Mouse (Mus musculus) embryonic facial prominence, embryonic 14.5 days (tissue): ENCODE measurements around the gene Leap2. TPM values are rescaled to one million over a fixed set of nuclear protein-coding genes. Genes with fewer than 3 reads are reported as not detected.
"Not testable (repeated sequence)": the region's sequence is repeated elsewhere in the genome, so short reads cannot be mapped to it uniquely, and the experiment has no call there.

ENCODE experiments used
- ATAC-seq: fragments of 200-750 bp; cut with Nextera tagmentation; 2 replicates; pipeline ENCODE4 v1.8.0; 2017; ENCODE audit warnings: low read depth, moderate number of reproducible peaks, moderate TSS enrichment
- DNase-seq: peaks from one replicate; pipeline ENCODE4 v3.0.0-alpha.2; 2015; ENCODE audit warnings: low spot score
- H3K27ac ChIP-seq: fragments of 300-500 bp; sonication (generic); replicated peaks from 2 replicates; pipeline ENCODE4 v1.5.1; 2014; ENCODE audit warnings: low read depth, mild to moderate bottlenecking, low read length, moderate library complexity
- H3K27me3 ChIP-seq: fragments of 300-500 bp; sonication (generic); replicated peaks from 2 replicates; pipeline ENCODE4 v1.6.1; 2014; ENCODE audit warnings: low read length; ENCODE audit not compliant: control insufficient read depth, insufficient read depth
- H3K36me3 ChIP-seq: fragments of 300-500 bp; sonication (generic); 2 replicates; pipeline ENCODE4 v1.6.1; 2014; ENCODE audit warnings: low read length, mixed read lengths; ENCODE audit not compliant: control insufficient read depth, insufficient read depth
- H3K4me1 ChIP-seq: fragments of 300-500 bp; sonication (generic); 2 replicates; pipeline ENCODE4 v1.6.1; 2014; ENCODE audit warnings: antibody characterized with exemption, low read length; ENCODE audit not compliant: control insufficient read depth, insufficient read depth
- H3K4me2 ChIP-seq: fragments of 300-500 bp; sonication (generic); 2 replicates; pipeline ENCODE4 v1.6.1; 2014; ENCODE audit warnings: low read depth, mild to moderate bottlenecking, low read length, moderate library complexity, mixed read lengths
- H3K4me3 ChIP-seq: fragments of 300-500 bp; sonication (generic); 2 replicates; pipeline ENCODE4 v1.5.1; 2014; ENCODE audit warnings: low read depth, mild to moderate bottlenecking, low read length
- H3K9ac ChIP-seq: fragments of 300-500 bp; sonication (generic); 2 replicates; pipeline ENCODE4 v1.6.1; 2014; ENCODE audit warnings: low read depth, mild to moderate bottlenecking, low read length, moderate library complexity, mixed read lengths
- H3K9me3 ChIP-seq: fragments of 300-500 bp; sonication (generic); 2 replicates; pipeline ENCODE4 v1.6.1; 2016; ENCODE audit warnings: low read length; ENCODE audit not compliant: control insufficient read depth
- WGBS: fragments of 180-500 bp; shearing (Covaris S2); extraction: QIAGEN DNeasy Blood & Tissue Kit; methylation state at CpG from one replicate; pipeline ENCODE4 v1.1.7; 2014; 5-methylcytosine and 5-hydroxymethylcytosine counted together
- polyA plus RNA-seq: library from polyadenylated mRNA; unstranded; fragments of >200 nt; fragmentation: Nextera tagmentation; extraction: Ambion mirVana; gene quantifications from 2 replicates; pipeline ENCODE4 v1.2.1, GENCODE M21; 2014

The Leap2 gene
- polyA plus RNA-seq, 1 experiment from 2014 or later: not detected

GRCm38 (mm10) chr11:53431347-53432056, 8.5 kb upstream of the Leap2 start:
- ATAC-seq: peak; percentile 19
- peak overlapping the region; percentile 94 for H3K9ac ChIP-seq

GRCm38 (mm10) chr11:53430670-53431346, 7.8 kb upstream of the Leap2 start, which contains the start of the genes Uqcrq and Gdf9:
TSS of gene Uqcrq (minus strand) at chr11:53430831.
TSS of gene Gdf9 (plus strand) at chr11:53431023.
- peak within 1 kb of the TSS; percentile 88 for H3K27ac ChIP-seq
- under 1% methylated on average over 44 of the region's 44 CpGs for WGBS
- peak within 1 kb of the TSS; percentile 92 for H3K4me2 ChIP-seq
- H3K27me3 ChIP-seq: no peaks in the 10 kb centered on the region
- H3K9ac ChIP-seq: peak within 1 kb of the TSS; percentile 94
- H3K9me3 ChIP-seq: no peaks in the 10 kb centered on the region
- H3K4me3 ChIP-seq: peak within 1 kb of the TSS; percentile 90
- DNase-seq: peak; percentile 100
- H3K4me1 ChIP-seq: peaks cover 7% of the 10 kb centered on the region
- peak; percentile 93 for ATAC-seq
- H3K36me3 ChIP-seq: peaks cover 16% of the 10 kb centered on the region; the same call in 1 of the 2 replicates

More at GRCm38 (mm10) chr11:53431347-53432056, 8.5 kb upstream of the Leap2 start:
- Histone ChIP-seq H3K4me1 (peaks cover 7% of the 10 kb centered on the region), H3K27ac (peak overlapping the region; percentile 88), H3K9me3 (no peaks in the 10 kb centered on the region), H3K4me3 (peak overlapping the region; percentile 90), H3K4me2 (peak overlapping the region; percentile 92), H3K27me3 (no peaks in the 10 kb centered on the region), H3K36me3 (peaks cover 16% of the 10 kb centered on the region; the same call in 1 of the 2 replicates)
- no peak for DNase-seq
- 20% methylated on average over 9 of the region's 9 CpGs for WGBS

- no peak for DNase-seq
- under 1% methylated on average over 30 of the region's 34 CpGs for WGBS
- Histone ChIP-seq H3K9ac (peak overlapping the region; percentile 94), H3K4me1 (peaks cover 7% of the 10 kb centered on the region), H3K9me3 (no peaks in the 10 kb centered on the region), H3K4me2 (peak overlapping the region; percentile 92), H3K27ac (peak overlapping the region; percentile 88), H3K36me3 (peaks cover 16% of the 10 kb centered on the region; the same call in 1 of the 2 replicates), H3K27me3 (no peaks in the 10 kb centered on the region), H3K4me3 (peak overlapping the region; percentile 90)
- ATAC-seq: peak; percentile 45
Measured at GRCm38 (mm10) chr11:53430300-53430669, 7.3 kb upstream of the Leap2 start.

- Histone ChIP-seq H3K4me3 (peak overlapping the region; percentile 90), H3K36me3 (peaks cover 16% of the 10 kb centered on the region; the same call in 1 of the 2 replicates), H3K9me3 (no peaks in the 10 kb centered on the region), H3K27me3 (no peaks in the 10 kb centered on the region), H3K4me2 (peak overlapping the region; percentile 92), H3K4me1 (peaks cover 7% of the 10 kb centered on the region), H3K9ac (no peak overlapping the region), H3K27ac (no peak overlapping the region)
- DNase-seq (no peak), ATAC-seq (no peak)
Measured at GRCm38 (mm10) chr11:53429182-53429581, 6.2 kb upstream of the Leap2 start.

GRCm38 (mm10) chr11:53428716-53429057, 5.7 kb upstream of the Leap2 start:
- Histone ChIP-seq H3K27me3 (no peaks in the 10 kb centered on the region), H3K9ac (no peak overlapping the region), H3K4me3 (no peak overlapping the region), H3K36me3 (peaks cover 16% of the 10 kb centered on the region; the same call in 1 of the 2 replicates), H3K4me1 (peaks cover 7% of the 10 kb centered on the region), H3K4me2 (no peak overlapping the region), H3K27ac (no peak overlapping the region), H3K9me3 (no peaks in the 10 kb centered on the region)
- DNase-seq (no peak), ATAC-seq (no peak)
- WGBS: 96% methylated on average over 5 of the region's 5 CpGs

- H3K9me3 ChIP-seq: no peaks in the 10 kb centered on the region
- H3K4me3 ChIP-seq: no peak overlapping the region
- no peak overlapping the region for H3K27ac ChIP-seq
- no peak for DNase-seq
- H3K4me2 ChIP-seq: no peak overlapping the region
- H3K36me3 ChIP-seq: peaks cover 16% of the 10 kb centered on the region; the same call in 1 of the 2 replicates
- no peak for ATAC-seq
- H3K4me1 ChIP-seq: peaks cover 7% of the 10 kb centered on the region
- no peak overlapping the region for H3K9ac ChIP-seq
- WGBS: 94% methylated on average over 3 of the region's 3 CpGs
- H3K27me3 ChIP-seq: no peaks in the 10 kb centered on the region
Measured at GRCm38 (mm10) chr11:53427993-53428715, 5.2 kb upstream of the Leap2 start.

- 80% methylated on average over 3 of the region's 3 CpGs for WGBS
- not testable (repeated sequence) for H3K4me3 ChIP-seq, ATAC-seq
Measured at GRCm38 (mm10) chr11:53426914-53427313, 3.9 kb upstream of the Leap2 start.

GRCm38 (mm10) chr11:53425711-53426255, 2.8 kb upstream of the Leap2 start:
- no peaks in the 10 kb centered on the region for H3K27me3 ChIP-seq
- H3K4me3 ChIP-seq: no peak overlapping the region
- H3K36me3 ChIP-seq: peaks cover 23% of the 10 kb centered on the region; the same call in 1 of the 2 replicates
- H3K9ac ChIP-seq: no peak overlapping the region
- H3K4me2 ChIP-seq: no peak overlapping the region
- H3K4me1 ChIP-seq: peaks cover 7% of the 10 kb centered on the region
- no peaks in the 10 kb centered on the region for H3K9me3 ChIP-seq
- no peak overlapping the region for H3K27ac ChIP-seq
- DNase-seq: no peak
- 87% methylated on average over 6 of the region's 6 CpGs for WGBS
- ATAC-seq: no peak

More at GRCm38 (mm10) chr11:53426914-53427313, 3.9 kb upstream of the Leap2 start:
- not testable (repeated sequence) for H3K9me3 ChIP-seq, DNase-seq, H3K4me2 ChIP-seq, H3K27ac ChIP-seq, H3K4me1 ChIP-seq, H3K9ac ChIP-seq, H3K27me3 ChIP-seq
- peaks cover 16% of the 10 kb centered on the region; the same call in 1 of the 2 replicates for H3K36me3 ChIP-seq
